Mouse (Mus musculus): ENCODE results near the gene Ticam1.

The Ticam1 gene

GRCm38 (mm10) chr17:56290388-56291170 is 14.0 kb upstream of the Ticam1 start:
- DNase-seq (ENCODE audit: low spot score): peak; percentile 82

DNA sequence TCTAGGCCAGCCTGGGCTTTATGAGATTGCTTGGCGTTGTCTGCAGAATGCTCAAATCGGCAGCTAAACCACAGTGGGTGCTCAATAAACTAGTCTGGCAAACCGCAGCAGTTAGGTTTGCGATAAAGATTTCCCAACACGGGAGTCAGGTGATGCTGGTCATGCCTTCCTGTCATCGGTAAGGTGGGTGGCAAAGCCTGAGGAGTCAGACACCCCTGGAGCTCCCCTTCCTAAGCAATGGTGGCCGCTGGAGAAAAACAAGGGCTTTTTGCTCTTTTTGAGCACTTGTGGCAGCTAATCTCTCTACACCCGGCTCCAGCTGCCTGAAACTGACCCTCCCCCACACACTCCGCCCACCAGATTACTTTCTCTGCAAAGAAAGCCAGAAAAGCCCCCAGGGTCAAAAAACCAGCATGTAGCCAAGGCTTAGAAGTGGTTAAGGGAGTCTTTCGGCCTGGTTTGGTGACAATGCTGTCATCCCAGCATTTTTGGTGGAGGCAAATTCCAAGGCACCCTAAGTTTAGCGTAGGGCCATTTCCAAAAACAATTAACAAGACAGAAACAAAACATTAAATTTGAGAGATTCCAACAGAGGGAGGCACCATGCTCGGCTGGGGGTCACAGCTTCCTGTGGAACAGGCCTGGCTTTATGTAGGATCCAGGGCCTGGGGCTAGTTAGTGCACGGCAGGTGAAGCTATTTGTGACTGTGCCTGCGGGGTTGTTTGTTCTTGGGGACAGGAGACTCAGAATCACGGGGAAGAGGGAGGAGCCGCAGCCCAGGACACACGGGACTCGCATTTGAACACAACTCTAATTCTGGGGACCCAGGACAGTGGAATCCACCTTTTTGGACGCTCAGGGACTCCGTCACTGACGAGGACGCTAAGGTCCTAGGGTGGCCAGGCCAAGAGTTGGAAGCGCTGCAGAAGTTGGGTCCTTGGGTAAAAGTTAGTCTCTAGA is 13.1 kb upstream of the Ticam1 start:
- DNase-seq (ENCODE audit: low spot score): peak; percentile 27

DNA sequence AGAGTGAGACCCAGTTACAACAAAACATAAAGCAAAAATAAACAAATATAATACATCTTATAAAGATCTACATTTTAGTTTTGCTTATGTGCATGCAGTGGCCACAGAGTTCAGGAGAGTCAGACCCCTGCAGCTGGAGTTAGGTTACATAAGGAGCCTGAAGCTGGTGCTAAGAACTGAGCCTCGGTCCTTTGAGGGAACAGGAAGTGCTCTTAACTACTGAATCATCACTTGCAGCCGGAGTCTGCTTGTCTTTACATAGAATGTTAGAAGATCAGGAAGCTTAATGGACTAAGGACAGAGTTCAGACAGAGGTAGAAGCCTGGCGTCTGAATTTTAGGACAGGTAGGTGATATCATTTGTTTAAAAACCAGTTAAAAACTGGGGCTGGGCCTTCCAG is 12.3 kb upstream of the Ticam1 start:
- no peak for DNase-seq (ENCODE audit: low spot score)

- DNase-seq (ENCODE audit: low spot score): no peak
Measured at GRCm38 (mm10) chr17:56287830-56288229, 11.2 kb upstream of the Ticam1 start.

DNA sequence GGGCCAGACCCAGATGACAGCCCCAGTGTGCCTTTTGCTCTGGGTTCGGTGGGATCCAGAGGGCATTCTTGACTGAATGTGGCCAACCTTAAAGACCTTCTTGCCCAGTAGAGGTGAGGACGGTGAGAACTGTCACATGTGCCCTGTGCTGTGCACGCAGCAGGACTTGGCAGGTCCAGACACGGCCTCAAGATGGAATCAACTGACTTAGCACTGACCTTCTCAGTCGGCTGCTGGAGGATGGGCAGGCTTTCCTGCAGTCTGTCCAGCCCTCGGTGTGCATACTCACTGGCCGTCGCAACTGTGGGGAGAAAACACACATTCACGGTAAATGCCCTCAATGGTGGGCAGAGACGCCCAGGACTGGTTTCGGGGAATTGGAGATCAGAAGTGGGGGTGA is 9.4 kb upstream of the Ticam1 start:
- DNase-seq (ENCODE audit: low spot score): no peak

DNA sequence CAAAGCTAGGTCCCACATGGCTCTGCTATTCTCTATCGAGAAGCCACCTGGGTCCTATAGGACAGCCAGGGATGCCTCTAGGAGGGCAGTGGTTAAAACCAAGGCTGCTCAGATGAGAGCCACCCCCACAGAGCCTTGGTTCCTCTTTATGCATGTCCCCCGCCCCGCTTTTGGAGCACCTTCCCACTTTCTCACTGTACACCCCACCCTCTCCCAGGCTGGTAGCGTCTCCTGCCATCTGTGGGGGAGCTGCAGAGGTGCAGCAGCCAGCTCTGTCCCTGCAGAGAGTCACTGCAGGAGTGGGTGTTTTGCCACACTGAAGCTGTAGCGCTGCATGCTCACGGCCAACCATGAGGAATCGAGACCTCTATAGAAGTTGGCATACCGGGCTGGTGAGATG is 6.7 kb upstream of the Ticam1 start:
- no peak for DNase-seq (ENCODE audit: low spot score)

- no peak for DNase-seq (ENCODE audit: low spot score)
Measured at GRCm38 (mm10) chr17:56282802-56283201, 6.2 kb upstream of the Ticam1 start.

- DNase-seq (ENCODE audit: low spot score): no peak
Measured at GRCm38 (mm10) chr17:56281193-56281592, 4.6 kb upstream of the Ticam1 start.

DNA sequence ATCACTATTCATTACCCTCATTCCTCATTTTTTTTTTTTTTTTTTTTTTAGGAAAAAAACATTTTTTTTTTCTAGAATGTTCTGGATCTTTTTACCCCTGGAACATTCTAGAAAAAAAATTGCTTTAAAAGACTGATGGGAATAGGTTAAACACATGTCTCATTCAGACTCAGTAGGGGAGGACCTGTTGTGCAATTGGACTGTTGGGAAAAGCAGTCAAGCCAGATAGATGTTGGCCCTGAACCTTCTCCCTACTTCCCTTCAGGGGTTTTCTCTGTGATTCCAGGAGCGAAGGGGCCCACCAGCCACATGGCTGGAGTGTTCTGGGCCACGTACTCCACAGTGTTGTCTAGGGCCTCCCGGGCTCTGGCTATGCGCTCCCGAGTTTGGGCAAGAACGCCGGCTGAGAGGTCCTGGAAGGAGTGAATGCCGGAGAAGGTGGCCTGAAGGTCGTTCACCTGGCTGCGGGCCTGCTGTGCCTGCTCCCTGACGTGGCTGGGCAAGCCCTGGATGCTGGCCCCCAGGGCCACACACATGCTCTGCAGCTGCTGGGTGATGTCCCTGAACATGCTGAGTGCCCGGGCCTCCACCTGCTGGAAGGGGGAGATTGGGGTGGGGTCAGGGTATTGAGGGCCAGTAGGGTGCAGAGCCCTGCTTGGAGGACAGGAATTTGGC is 3.0 kb upstream of the Ticam1 start:
- no peak for DNase-seq (ENCODE audit: low spot score)

- DNase-seq (ENCODE audit: low spot score): no peak
Measured at GRCm38 (mm10) chr17:56278340-56278739, 1.8 kb upstream of the Ticam1 start.

GRCm38 (mm10) chr17:56277567-56277893 is 944 bp upstream of the Ticam1 start:
- no peak for DNase-seq (ENCODE audit: low spot score)

- DNase-seq (ENCODE audit: low spot score): no peak
Measured at GRCm38 (mm10) chr17:56275842-56276480, 625 bp downstream of the Ticam1 start.

DNA sequence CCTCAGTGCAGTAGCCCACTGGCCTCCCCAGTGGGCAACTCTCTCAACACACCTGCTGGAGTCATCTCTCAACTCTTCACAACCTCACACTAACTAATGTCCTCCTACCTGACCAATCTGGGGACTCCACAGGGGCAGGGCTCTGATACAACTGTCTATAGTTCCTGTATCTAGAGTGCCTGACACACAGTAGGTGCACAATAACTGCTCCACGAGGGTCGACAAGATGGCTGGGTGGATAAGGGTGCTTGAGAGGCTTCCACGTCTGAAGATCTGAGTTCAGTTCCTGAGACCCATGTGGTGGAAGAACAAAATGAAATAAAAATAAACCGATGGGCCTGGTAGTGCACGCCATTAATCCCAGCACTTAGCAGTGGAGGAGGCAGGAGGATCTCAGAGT is 2.6 kb downstream of the Ticam1 start:
- no peak for DNase-seq (ENCODE audit: low spot score)

- DNase-seq (ENCODE audit: low spot score): no peak
Measured at GRCm38 (mm10) chr17:56273482-56273881, 3.1 kb downstream of the Ticam1 start.

GRCm38 (mm10) chr17:56272644-56273043 is 3.9 kb downstream of the Ticam1 start:
- no peak for DNase-seq (ENCODE audit: low spot score)

GRCm38 (mm10) chr17:56271609-56272253 is 4.9 kb downstream of the Ticam1 start:
- DNase-seq (ENCODE audit: low spot score): no peak

GRCm38 (mm10) chr17:56269741-56270140 is 6.8 kb downstream of the Ticam1 start:
- DNase-seq (ENCODE audit: low spot score): no peak

DNA sequence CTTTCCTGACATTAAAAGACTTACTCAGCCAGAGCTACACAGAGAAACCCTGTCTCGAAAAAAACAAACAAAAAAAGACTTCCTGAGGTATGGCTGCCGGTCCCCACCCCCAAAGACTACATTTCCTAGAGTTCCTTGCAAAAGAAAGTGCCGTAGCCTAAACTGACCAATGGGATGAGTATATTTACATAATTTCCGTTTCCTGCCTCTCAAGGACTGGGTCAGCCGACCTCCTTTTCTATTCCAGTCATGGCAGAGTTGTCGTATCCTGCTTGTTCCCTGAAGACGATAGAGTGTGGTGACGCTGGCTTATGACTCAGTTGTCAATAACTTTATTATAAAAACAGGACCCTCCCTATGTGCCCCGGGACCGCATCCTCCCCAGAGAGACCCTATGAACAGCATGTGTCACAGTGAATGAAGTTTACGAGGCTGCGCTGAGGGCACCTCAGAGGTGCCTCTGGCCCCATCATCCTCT is 7.4 kb downstream of the Ticam1 start:
- DNase-seq (ENCODE audit: low spot score): no peak

DNA sequence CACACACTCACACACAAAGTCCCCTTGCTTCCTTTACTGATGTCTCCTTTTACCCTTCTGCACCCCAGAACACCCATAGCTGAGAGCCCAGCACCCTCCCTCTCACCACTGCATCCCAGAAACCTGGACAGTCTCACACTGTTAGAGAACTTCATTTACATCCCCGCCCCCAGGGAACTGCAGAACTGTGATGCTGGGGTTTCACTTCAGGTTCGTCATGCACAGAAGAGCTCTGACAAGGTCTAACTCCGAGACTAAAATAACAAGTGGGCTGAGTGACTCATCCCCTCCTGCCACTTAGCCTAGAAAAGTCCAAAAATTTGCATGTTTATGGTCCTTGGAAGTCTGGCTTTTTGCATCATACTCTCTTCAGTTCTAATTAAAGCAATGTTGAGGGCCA is 10.3 kb downstream of the Ticam1 start:
- peak; percentile 52 for DNase-seq (ENCODE audit: low spot score)

- no peak for DNase-seq (ENCODE audit: low spot score)
Measured at GRCm38 (mm10) chr17:56265869-56266268, 10.7 kb downstream of the Ticam1 start.

- no peak for DNase-seq (ENCODE audit: low spot score)
Measured at GRCm38 (mm10) chr17:56265011-56265410, 11.6 kb downstream of the Ticam1 start.
